Mouse (Mus musculus) midbrain, embryonic 12.5 days (tissue): Measurements from ENCODE around the gene Elavl3. TPM values are rescaled to one million over a fixed set of nuclear protein-coding genes. Genes with fewer than 3 reads are reported as not detected.

Source experiments
- ATAC-seq: fragments of 200-750 bp; cut with Nextera tagmentation; 2 replicates; pipeline ENCODE4 v1.8.0; 2017; ENCODE audit warnings: low read depth, moderate TSS enrichment, moderate library complexity; ENCODE audit not compliant: low FRiP score
- H3K27ac ChIP-seq: fragments of 300-500 bp; sonication (generic); replicated peaks from 2 replicates; pipeline ENCODE4 v1.5.1; 2016; ENCODE audit warnings: mild to moderate bottlenecking
- H3K27me3 ChIP-seq: fragments of 300-500 bp; sonication (generic); 2 replicates; pipeline ENCODE4 v1.6.1; 2016; ENCODE audit warnings: mild to moderate bottlenecking
- H3K36me3 ChIP-seq: fragments of 300-500 bp; sonication (generic); 2 replicates; pipeline ENCODE4 v1.6.1; 2016
- H3K4me1 ChIP-seq: fragments of 300-500 bp; sonication (generic); 2 replicates; pipeline ENCODE4 v1.6.1; 2016
- H3K4me2 ChIP-seq: fragments of 300-500 bp; sonication (generic); replicated peaks from 2 replicates; pipeline ENCODE4 v1.6.1; 2016; ENCODE audit warnings: mild to moderate bottlenecking, moderate library complexity
- H3K4me3 ChIP-seq: fragments of 300-500 bp; sonication (generic); 2 replicates; pipeline ENCODE4 v1.5.1; 2016; ENCODE audit warnings: mild to moderate bottlenecking
- H3K9ac ChIP-seq: fragments of 300-500 bp; sonication (generic); replicated peaks from 2 replicates; pipeline ENCODE4 v1.6.1; 2016; ENCODE audit warnings: mild to moderate bottlenecking, moderate library complexity
- H3K9me3 ChIP-seq: fragments of 300-500 bp; sonication (generic); 2 replicates; pipeline ENCODE4 v1.6.1; 2016; ENCODE audit warnings: mild to moderate bottlenecking
- WGBS: fragments of 180-500 bp; shearing (Covaris S2); methylation state at CpG from one replicate; pipeline ENCODE4 v1.1.7; 2016; 5-methylcytosine and 5-hydroxymethylcytosine counted together
- polyA plus RNA-seq: library from polyadenylated mRNA; unstranded; fragments of >200 nt; fragmentation: Nextera tagmentation; extraction: Ambion mirVana; gene quantifications from 2 replicates; pipeline ENCODE4 v1.2.1, GENCODE M21; 2016

The Elavl3 gene
- polyA plus RNA-seq, 1 experiment from 2014 or later = 60.4 TPM

DNA sequence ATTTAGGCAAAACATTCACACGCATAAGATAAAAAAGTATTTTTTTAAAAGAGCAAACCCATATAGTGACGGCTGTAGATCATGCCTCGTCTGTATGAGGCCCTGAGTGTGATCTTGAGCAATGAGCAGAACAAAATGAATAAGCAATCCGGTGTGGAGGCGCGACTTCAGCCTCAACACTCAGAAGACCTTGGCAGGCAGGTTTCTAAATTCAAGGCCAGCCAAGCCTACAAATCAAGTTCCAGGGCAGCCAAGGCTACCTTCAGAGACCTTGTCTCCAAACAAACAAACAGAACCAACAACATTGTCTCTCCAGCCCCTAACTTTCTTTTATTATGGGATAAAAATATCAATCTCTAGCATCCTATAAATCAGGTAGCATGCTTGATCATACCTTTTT is 51.5 kb downstream of the Elavl3 start:
- no peaks in the 10 kb centered on the region for H3K9me3 ChIP-seq
- no peak overlapping the region for H3K27ac ChIP-seq
- peaks cover 29% of the 10 kb centered on the region for H3K4me1 ChIP-seq
- no peak for ATAC-seq
- H3K4me3 ChIP-seq = no peak overlapping the region
- 90% methylated on average over 6 of the region's 6 CpGs for WGBS
- no peaks in the 10 kb centered on the region for H3K27me3 ChIP-seq
- no peak overlapping the region for H3K4me2 ChIP-seq
- no peak overlapping the region for H3K9ac ChIP-seq
- peaks cover 13% of the 10 kb centered on the region for H3K36me3 ChIP-seq

DNA sequence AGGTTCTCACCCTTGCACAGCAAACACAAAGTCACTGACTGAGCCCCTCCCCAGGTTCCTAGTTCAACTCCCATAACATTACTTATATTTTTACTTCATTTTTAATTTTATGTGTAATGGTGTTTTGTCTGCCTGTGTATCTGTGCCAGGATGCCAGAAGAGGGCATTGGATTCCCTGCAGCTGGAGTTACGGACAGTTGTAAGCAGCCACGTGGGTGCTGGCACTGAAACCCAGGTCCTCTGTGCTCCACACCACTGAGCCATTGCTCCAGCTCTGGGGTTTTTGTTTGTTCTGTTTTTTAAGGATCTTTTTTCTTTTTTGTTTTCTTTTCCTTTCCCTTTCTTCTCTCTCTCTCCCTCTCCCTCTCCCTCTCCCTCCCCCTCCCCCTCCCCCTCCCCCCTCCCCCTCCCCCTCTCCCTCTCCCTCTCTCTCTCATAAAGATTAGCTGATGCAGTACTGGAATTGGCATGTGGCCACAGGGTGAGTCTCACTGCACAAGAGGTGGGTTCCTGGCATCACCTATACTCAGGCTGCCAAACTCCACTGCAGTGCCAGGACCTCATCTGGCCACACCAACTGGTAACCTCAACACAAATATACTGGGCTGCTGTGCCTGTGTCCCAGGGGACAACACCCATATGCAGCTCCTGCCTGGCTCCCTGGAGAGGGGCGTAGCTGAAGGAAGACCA is 55.5 kb downstream of the Elavl3 start:
- Histone ChIP-seq H3K9me3 (no peaks in the 10 kb centered on the region), H3K4me3 (no peak overlapping the region), H3K36me3 (no peaks in the 10 kb centered on the region), H3K4me1 (no peaks in the 10 kb centered on the region), H3K9ac (no peak overlapping the region), H3K27ac (no peak overlapping the region), H3K4me2 (no peak overlapping the region), H3K27me3 (peaks cover 22% of the 10 kb centered on the region)
- WGBS = 89% methylated on average over 3 of the region's 3 CpGs
- no peak for ATAC-seq

- Histone ChIP-seq H3K4me3 (no peak overlapping the region), H3K4me2 (no peak overlapping the region), H3K9ac (no peak overlapping the region), H3K4me1 (peaks cover 24% of the 10 kb centered on the region), H3K36me3 (no peaks in the 10 kb centered on the region), H3K27ac (no peak overlapping the region), H3K9me3 (no peaks in the 10 kb centered on the region), H3K27me3 (peaks cover 63% of the 10 kb centered on the region)
- ATAC-seq = no peak
- 84% methylated on average over 4 of the region's 4 CpGs for WGBS
Measured at GRCm38 (mm10) chr9:21992227-21992626, 59.6 kb downstream of the Elavl3 start.

GRCm38 (mm10) chr9:21989230-21990110 is 62.4 kb downstream of the Elavl3 start, which contains the start of gene Rgl3:
Gene Rgl3 (minus strand): TSS chr9:21989446.
- peak; percentile 39; the same call in 1 of the 2 replicates for ATAC-seq
- peak within 1 kb of the TSS; percentile 63 for H3K4me2 ChIP-seq
- 1% methylated on average over 42 of the region's 42 CpGs for WGBS
- H3K27ac ChIP-seq = no peak within 1 kb of the TSS
- H3K4me3 ChIP-seq = peak within 1 kb of the TSS; percentile 41
- H3K27me3 ChIP-seq = peaks cover 87% of the 10 kb centered on the region
- peaks cover 24% of the 10 kb centered on the region for H3K4me1 ChIP-seq
- no peaks in the 10 kb centered on the region for H3K9me3 ChIP-seq
- H3K9ac ChIP-seq = peak within 1 kb of the TSS; percentile 49; the same call in 1 of the 2 replicates
- no peaks in the 10 kb centered on the region for H3K36me3 ChIP-seq

DNA sequence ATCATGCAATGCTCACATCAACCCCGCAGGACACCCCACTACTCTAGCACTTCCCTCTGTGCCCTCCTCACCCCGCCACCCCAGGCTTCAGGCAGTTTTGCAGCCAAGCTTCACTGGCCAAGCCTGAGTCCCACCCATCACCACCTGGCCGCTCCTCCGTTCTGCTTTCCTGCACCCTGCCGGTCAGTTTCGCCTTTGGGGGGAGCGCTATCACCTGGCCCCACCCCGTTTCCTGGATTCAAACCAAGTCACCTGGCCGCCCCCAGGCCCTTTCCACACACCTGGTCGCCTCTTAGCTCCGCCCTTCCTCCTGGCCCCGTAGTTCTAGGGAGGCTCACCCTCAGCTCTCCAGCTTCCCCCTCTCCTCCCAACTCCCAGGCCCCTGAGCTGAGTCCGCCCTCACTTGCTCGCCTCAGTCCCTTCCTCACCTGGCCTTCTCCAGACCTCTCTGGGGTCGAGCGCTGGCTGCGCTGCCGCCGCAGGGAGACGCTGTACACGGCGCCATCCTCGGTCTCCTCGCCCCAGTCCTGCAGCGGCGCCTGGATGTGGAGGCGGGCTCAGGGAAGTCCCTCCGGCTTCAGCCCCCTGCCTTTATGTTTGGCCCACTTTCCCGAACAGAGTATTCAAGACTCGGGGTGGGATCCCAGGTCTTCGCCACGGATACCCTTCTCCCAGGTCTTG is 63.3 kb downstream of the Elavl3 start:
- under 1% methylated on average over 32 of the region's 32 CpGs for WGBS
- peak overlapping the region; percentile 41 for H3K4me3 ChIP-seq
- peak; percentile 38 for ATAC-seq
- no peaks in the 10 kb centered on the region for H3K9me3 ChIP-seq
- H3K4me2 ChIP-seq = peak overlapping the region; percentile 63
- peak overlapping the region; percentile 49; the same call in 1 of the 2 replicates for H3K9ac ChIP-seq
- H3K27ac ChIP-seq = no peak overlapping the region
- H3K4me1 ChIP-seq = peaks cover 24% of the 10 kb centered on the region
- peaks cover 87% of the 10 kb centered on the region for H3K27me3 ChIP-seq
- H3K36me3 ChIP-seq = no peaks in the 10 kb centered on the region

- Histone ChIP-seq H3K9ac (no peak overlapping the region), H3K36me3 (no peaks in the 10 kb centered on the region), H3K4me2 (peak overlapping the region; percentile 63), H3K4me1 (peaks cover 24% of the 10 kb centered on the region), H3K27ac (no peak overlapping the region), H3K4me3 (peak overlapping the region; percentile 41), H3K9me3 (no peaks in the 10 kb centered on the region), H3K27me3 (peaks cover 79% of the 10 kb centered on the region)
- ATAC-seq = no peak
- 9% methylated on average over 36 of the region's 36 CpGs for WGBS
Measured at GRCm38 (mm10) chr9:21987592-21988342, 64.1 kb downstream of the Elavl3 start.

DNA sequence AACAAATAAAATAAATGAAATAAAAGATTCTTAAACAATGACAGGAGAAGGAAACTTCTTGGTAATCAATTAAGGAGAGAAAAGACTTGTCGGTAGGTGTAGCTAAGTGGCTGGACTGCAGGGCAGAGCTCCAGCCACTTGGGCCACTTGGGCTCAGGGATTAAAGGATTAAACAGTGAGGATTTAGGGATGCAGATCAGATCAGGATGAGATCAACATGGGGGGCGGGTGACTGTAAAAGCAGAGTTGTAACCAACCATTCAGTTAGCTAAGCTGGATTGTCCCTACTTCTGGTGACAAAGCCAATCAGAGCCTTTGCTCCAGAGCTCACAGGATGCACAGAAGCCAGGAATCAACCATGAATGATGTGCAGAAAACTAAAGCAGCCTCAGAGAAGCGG is 67.9 kb downstream of the Elavl3 start:
- no peak overlapping the region for H3K4me3 ChIP-seq
- WGBS = 2% methylated on average over 3 of the region's 3 CpGs
- no peaks in the 10 kb centered on the region for H3K9me3 ChIP-seq

GRCm38 (mm10) chr9:21978398-21979128 is 73.3 kb downstream of the Elavl3 start:
- Histone ChIP-seq H3K4me3 (no peak overlapping the region), H3K36me3 (no peaks in the 10 kb centered on the region), H3K4me2 (no peak overlapping the region), H3K9me3 (no peaks in the 10 kb centered on the region), H3K27ac (no peak overlapping the region), H3K4me1 (no peaks in the 10 kb centered on the region), H3K9ac (no peak overlapping the region), H3K27me3 (no peaks in the 10 kb centered on the region)
- no peak for ATAC-seq
- 92% methylated on average over 4 of the region's 4 CpGs for WGBS

More for the DNA sequence above, 67.9 kb downstream of the Elavl3 start:
- peaks cover 40% of the 10 kb centered on the region for H3K27me3 ChIP-seq
- H3K4me2 ChIP-seq = no peak overlapping the region
- no peak for ATAC-seq
- peaks cover 13% of the 10 kb centered on the region for H3K4me1 ChIP-seq
- H3K36me3 ChIP-seq = no peaks in the 10 kb centered on the region
- no peak overlapping the region for H3K9ac ChIP-seq
- H3K27ac ChIP-seq = no peak overlapping the region

- Histone ChIP-seq H3K9me3 (no peaks in the 10 kb centered on the region), H3K4me2 (no peak overlapping the region), H3K36me3 (no peaks in the 10 kb centered on the region), H3K27me3 (no peaks in the 10 kb centered on the region), H3K4me3 (no peak overlapping the region), H3K4me1 (no peaks in the 10 kb centered on the region), H3K9ac (no peak overlapping the region), H3K27ac (no peak overlapping the region)
- 23% methylated on average over 2 of the region's 2 CpGs for WGBS
- ATAC-seq = no peak
Measured at GRCm38 (mm10) chr9:21977972-21978371, 73.9 kb downstream of the Elavl3 start.

DNA sequence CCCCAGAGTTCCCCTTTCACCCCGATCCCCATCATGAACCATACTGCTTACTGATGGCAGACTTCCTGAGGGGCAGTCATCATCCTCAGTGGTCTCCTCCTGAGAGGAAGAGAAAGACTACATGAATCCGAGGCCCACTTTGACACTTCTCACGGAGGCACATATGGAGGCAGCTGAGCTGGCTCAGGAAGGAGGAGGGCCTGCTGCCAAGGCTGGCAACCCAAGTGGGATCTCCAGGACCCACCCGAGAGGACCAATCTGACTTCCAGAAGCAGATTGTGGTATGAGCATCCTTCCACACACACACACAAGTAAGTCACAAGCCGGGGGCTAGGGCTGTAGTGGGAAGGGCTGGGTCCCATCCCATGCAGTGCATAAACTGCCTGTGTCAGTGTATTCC is 74.5 kb downstream of the Elavl3 start:
- 91% methylated on average over 5 of the region's 5 CpGs for whole genome bisulfite sequencing
- no peak for ATAC-seq
- H3K9me3 ChIP-seq = no peaks in the 10 kb centered on the region

DNA sequence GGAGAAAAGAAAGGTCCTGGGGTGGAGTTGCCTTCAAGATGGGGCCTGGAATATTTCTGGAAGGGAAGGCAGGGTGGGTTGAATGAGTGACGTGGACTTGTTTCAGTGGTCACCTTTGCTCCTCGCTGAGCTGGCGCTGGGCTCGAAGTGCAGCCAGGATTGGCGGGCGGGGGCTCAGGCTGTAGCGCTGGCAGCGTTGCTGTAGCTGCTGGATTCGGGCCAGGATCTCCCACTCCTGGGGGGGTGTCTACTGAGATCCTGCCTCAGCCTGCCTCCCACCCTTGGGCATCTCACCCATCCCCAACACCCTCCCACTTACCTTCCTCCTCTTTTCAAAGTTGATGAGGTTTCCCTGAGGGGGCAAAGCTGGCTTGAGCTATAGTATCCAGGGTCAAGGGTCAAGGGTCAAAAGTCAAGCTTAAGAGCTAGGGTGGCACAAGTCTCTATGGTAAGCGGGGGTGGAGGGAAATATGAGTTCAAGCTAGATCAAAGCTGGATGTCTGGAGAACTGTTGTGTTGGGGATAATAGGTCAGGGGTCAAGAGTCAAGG is 75.1 kb downstream of the Elavl3 start:
- no peak for ATAC-seq
- H3K27ac ChIP-seq = no peak overlapping the region
- H3K4me1 ChIP-seq = no peaks in the 10 kb centered on the region
- no peak overlapping the region for H3K4me2 ChIP-seq
- no peaks in the 10 kb centered on the region for H3K27me3 ChIP-seq
- H3K36me3 ChIP-seq = no peaks in the 10 kb centered on the region
- H3K9ac ChIP-seq = no peak overlapping the region
- H3K9me3 ChIP-seq = no peaks in the 10 kb centered on the region
- WGBS = 86% methylated on average over 10 of the region's 10 CpGs
- no peak overlapping the region for H3K4me3 ChIP-seq

More for the DNA sequence above, 74.5 kb downstream of the Elavl3 start:
- Histone ChIP-seq H3K36me3 (no peaks in the 10 kb centered on the region), H3K4me2 (no peak overlapping the region), H3K27me3 (no peaks in the 10 kb centered on the region), H3K9ac (no peak overlapping the region), H3K27ac (no peak overlapping the region), H3K4me3 (no peak overlapping the region), H3K4me1 (no peaks in the 10 kb centered on the region)
